Mouse (Mus musculus) CH12.LX (cell line): Measurements from ENCODE around the gene Cyp2j12. TPM values are rescaled to one million over a fixed set of nuclear protein-coding genes. Genes with fewer than 3 reads are reported as not detected.
A peak's percentile ranks its signal among the peaks of the same experiment; 100 is the strongest.
"Not testable (repeated sequence)": the region's sequence is repeated elsewhere in the genome, so short reads cannot be mapped to it uniquely, and the experiment has no call there.

Source experiments
- DNase-seq: peaks from one replicate; pipeline ENCODE4 v3.0.0-alpha.2; 2013; ENCODE audit errors: extremely low read depth
- H3K27ac ChIP-seq: 2 replicates; pipeline ENCODE4 v1.5.1; 2012; ENCODE audit warnings: low read depth, mild to moderate bottlenecking, control low read depth, moderate library complexity; ENCODE audit not compliant: insufficient read depth
- H3K27me3 ChIP-seq: replicated peaks from 2 replicates; pipeline ENCODE3; 2012; ENCODE audit warnings: inconsistent platforms
- H3K36me3 ChIP-seq, 2 experiments: replicated peaks in 1 of 2; 2 replicates each; pipeline versions ENCODE3 to v1.6.1; 2012; ENCODE audit warnings: inconsistent platforms in 1 of 2, low read length in 1 of 2, mild to moderate bottlenecking in 1 of 2, mixed read lengths in 1 of 2, moderate library complexity in 1 of 2; ENCODE audit not compliant: control insufficient read depth in 1 of 2, insufficient read depth in 1 of 2
- H3K4me1 ChIP-seq, 2 experiments: 2 replicates each; pipeline ENCODE4 v1.6.1; 2012; ENCODE audit warnings: inconsistent platforms in 1 of 2, moderate library complexity in 1 of 2; ENCODE audit not compliant: insufficient read depth in 2 of 2, control insufficient read depth in 1 of 2
- H3K4me2 ChIP-seq: 2 replicates; pipeline ENCODE4 v1.6.1; 2012; ENCODE audit warnings: low read depth, mild to moderate bottlenecking, control low read depth; ENCODE audit not compliant: poor library complexity, insufficient read depth, severe bottlenecking
- H3K4me3 ChIP-seq, 3 experiments: fragments of 150-350 bp in 1 of 3; sonication (generic) in 1 of 3; replicated peaks in 1 of 3; 2 replicates each; pipeline versions ENCODE3 to v1.5.1; 2011 to 2012; ENCODE audit warnings: low read depth in 2 of 3, low read length in 2 of 3, mild to moderate bottlenecking in 2 of 3, moderate library complexity in 2 of 3, control low read depth in 1 of 3, improper control_type of control experiment in 1 of 3, inconsistent platforms in 1 of 3, mixed read lengths in 1 of 3; ENCODE audit not compliant: poor library complexity in 1 of 3
- H3K79me2 ChIP-seq: replicated peaks from 2 replicates; pipeline ENCODE4 v1.6.1; 2012; ENCODE audit warnings: mild to moderate bottlenecking, moderate library complexity; ENCODE audit not compliant: control insufficient read depth, poor library complexity, insufficient read depth, severe bottlenecking; ENCODE audit errors: extremely low read depth
- H3K9ac ChIP-seq: 2 replicates; pipeline ENCODE4 v1.6.1; 2012; ENCODE audit warnings: low read depth, mild to moderate bottlenecking, control low read depth, moderate library complexity; ENCODE audit not compliant: insufficient read depth
- H3K9me3 ChIP-seq: replicated peaks from 2 replicates; pipeline ENCODE3; 2012; ENCODE audit warnings: low read length, inconsistent platforms, mixed read lengths
- CTCF ChIP-seq, 2 experiments: IDR thresholded peaks in 1 of 2; conservative IDR thresholded peaks in 1 of 2; 2 replicates each; pipeline ENCODE4 v1.5.1; 2011 to 2012; ENCODE audit warnings: low read depth in 2 of 2, low read length in 2 of 2, improper control_type of control experiment in 1 of 2, inconsistent platforms in 1 of 2, mild to moderate bottlenecking in 1 of 2, moderate library complexity in 1 of 2
- ELF1 ChIP-seq: IDR thresholded peaks from 2 replicates; pipeline ENCODE4 v1.6.1; 2014; ENCODE audit warnings: low read depth, mild to moderate bottlenecking, inconsistent platforms, low read length, improper control_type of control experiment
- EP300 ChIP-seq: IDR thresholded peaks from 2 replicates; pipeline ENCODE4 v1.6.1; 2011; ENCODE audit warnings: low read length, improper control_type of control experiment
- GABPA ChIP-seq: IDR thresholded peaks from 2 replicates; pipeline ENCODE4 v1.6.1; 2012; ENCODE audit warnings: low read depth, low read length, improper control_type of control experiment, inconsistent platforms; ENCODE audit not compliant: insufficient replicate concordance
- HCFC1 ChIP-seq: IDR thresholded peaks from 2 replicates; pipeline ENCODE4 v1.6.1; 2012; ENCODE audit warnings: low read depth, mild to moderate bottlenecking, inconsistent platforms, low read length, improper control_type of control experiment
- JUN ChIP-seq: IDR thresholded peaks from 2 replicates; pipeline ENCODE4 v1.6.1; 2011; ENCODE audit warnings: low read depth, mild to moderate bottlenecking, low read length, improper control_type of control experiment, moderate library complexity; ENCODE audit not compliant: insufficient read depth
- MAFK ChIP-seq: IDR thresholded peaks from 2 replicates; pipeline ENCODE4 v1.6.1; 2011; ENCODE audit warnings: low read length, improper control_type of control experiment; ENCODE audit not compliant: insufficient replicate concordance
- MAZ ChIP-seq: IDR thresholded peaks from 2 replicates; pipeline ENCODE4 v1.6.1; 2012; ENCODE audit warnings: low read depth, mild to moderate bottlenecking, inconsistent platforms, low read length, improper control_type of control experiment, moderate library complexity
- MYC ChIP-seq: IDR thresholded peaks from 2 replicates; pipeline ENCODE4 v1.6.1; 2011; ENCODE audit warnings: low read depth, mild to moderate bottlenecking, improper control_type of control experiment, low read length
- PAX5 ChIP-seq: IDR thresholded peaks from 2 replicates; pipeline ENCODE4 v1.6.1; 2012; ENCODE audit warnings: low read length, inconsistent platforms, mixed read lengths
- POLR2AphosphoS2 ChIP-seq: IDR thresholded peaks from 2 replicates; pipeline ENCODE4 v1.6.1; 2011; ENCODE audit warnings: low read depth, low read length, improper control_type of control experiment
- RAD21 ChIP-seq: IDR thresholded peaks from 2 replicates; pipeline ENCODE4 v1.6.1; 2011; ENCODE audit warnings: low read depth, mild to moderate bottlenecking, low read length, improper control_type of control experiment, moderate library complexity
- RCOR1 ChIP-seq: conservative IDR thresholded peaks from 2 replicates; pipeline ENCODE4 v1.6.1; 2012; ENCODE audit warnings: low read depth, mild to moderate bottlenecking, inconsistent platforms, low read length, improper control_type of control experiment
- TCF12 ChIP-seq: IDR thresholded peaks from 2 replicates; pipeline ENCODE4 v1.6.1; 2014; ENCODE audit warnings: low read depth, mild to moderate bottlenecking, inconsistent platforms, low read length, improper control_type of control experiment
- ZMIZ1 ChIP-seq: IDR thresholded peaks from 2 replicates; pipeline ENCODE4 v1.6.1; 2012; ENCODE audit warnings: low read depth, mild to moderate bottlenecking, inconsistent platforms, low read length, improper control_type of control experiment
- ZNF384 ChIP-seq: IDR thresholded peaks from 2 replicates; pipeline ENCODE4 v1.6.1; 2012; ENCODE audit warnings: low read depth, low read length, improper control_type of control experiment, inconsistent platforms
- dilution Hi-C: fragments of 300-500 bp; cut with MboI; formaldehyde crosslinking; loops from 2 replicates; pipeline ENCODE4 v1.14.3; 2020; ENCODE audit warnings: low sequenced_read_pairs; ENCODE audit not compliant: extremely low pct_unique_long_range_greater_than_20kb, extremely low pct_ligation_motif_present
- in situ Hi-C: fragments of 300-500 bp; cut with MboI; formaldehyde crosslinking; loops from 3 replicates; pipeline ENCODE4 v1.14.3; 2019; ENCODE audit warnings: low sequenced_read_pairs, low pct_ligation_motif_present, low pct_unique_long_range_greater_than_20kb, mixed read lengths
- polyA plus RNA-seq: library from polyadenylated mRNA; unstranded; fragments of >175 nt; gene quantifications from 2 replicates; pipeline ENCODE4 v1.2.1, GENCODE M21; 2012; ENCODE audit warnings: low read depth; ENCODE audit not compliant: insufficient read length
- total RNA-seq, 2 experiments: library from RNA; depleted of rRNA; stranded (reverse); fragments of 300-350 nt in 1 of 2; fragments of >200 nt in 1 of 2; gene quantifications; 2 replicates each; pipeline ENCODE4 v1.2.3; 2012 to 2014

Cyp2j12 gene
- total and polyA plus RNA-seq, 3 experiments = not detected

GRCm38 (mm10) chr4:96096841-96097240, 44.1 kb downstream of the Cyp2j12 start:
- H3K4me1 ChIP-seq = no peaks in the 10 kb centered on the region
- no peak overlapping the region for H3K9ac ChIP-seq
- H3K79me2 ChIP-seq = no peaks in the 10 kb centered on the region
- no peaks in the 10 kb centered on the region for H3K9me3 ChIP-seq
- H3K4me2 ChIP-seq = no peak overlapping the region
- H3K4me3 ChIP-seq = no peak overlapping the region
- H3K27me3 ChIP-seq = peaks cover 1% of the 10 kb centered on the region
- in situ Hi-C loops = no loop called here
- dilution Hi-C loops = no loop called here
- no peak for TF ChIP-seq GABPA
- H3K27ac ChIP-seq = no peak overlapping the region
- H3K36me3 ChIP-seq = no peaks in the 10 kb centered on the region
- no peak for DNase-seq

DNA sequence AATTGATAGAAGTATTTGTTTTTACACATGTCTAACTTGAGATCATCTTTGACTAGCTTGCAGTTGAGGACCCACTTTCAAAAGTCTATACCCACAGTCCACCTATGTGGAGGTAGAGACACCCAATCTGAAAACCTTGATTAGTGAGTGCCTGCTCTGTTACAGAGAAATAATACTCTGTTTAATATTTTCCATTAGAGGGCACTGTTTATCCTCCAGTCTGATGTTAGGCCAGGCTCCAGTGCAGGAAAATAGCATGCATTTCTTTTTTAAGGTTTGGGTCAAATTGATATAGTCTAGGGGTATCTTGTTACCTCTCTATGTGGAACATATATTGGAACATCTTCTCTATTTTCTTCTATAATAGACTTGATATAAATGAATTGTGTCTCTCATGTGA, 49.1 kb downstream of the Cyp2j12 start:
- H3K36me3 ChIP-seq = no peaks in the 10 kb centered on the region
- dilution Hi-C loops (no loop called here), in situ Hi-C loops (no loop called here)
- no peak overlapping the region for H3K9ac ChIP-seq
- no peaks in the 10 kb centered on the region for H3K9me3 ChIP-seq
- H3K4me2 ChIP-seq = no peak overlapping the region
- H3K27me3 ChIP-seq = peaks cover 2% of the 10 kb centered on the region
- no peak overlapping the region for H3K27ac ChIP-seq
- peak in 1 of 2 experiments; percentile 11; a peak in 1 of 4 replicates for TF ChIP-seq CTCF (conservative IDR thresholded peaks at IDR 0.05 in 1 of 2, IDR thresholded peaks at IDR 0.05 in 1 of 2; ENCODE audit: low read depth in 2 of 2, low read length in 2 of 2)
- no peak for TF ChIP-seq RCOR1
- peak; percentile 24 for TF ChIP-seq RAD21
- no peaks in the 10 kb centered on the region for H3K79me2 ChIP-seq
- H3K4me3 ChIP-seq = no peak overlapping the region
- no peaks in the 10 kb centered on the region for H3K4me1 ChIP-seq
- no peak for DNase-seq

GRCm38 (mm10) chr4:96089356-96090048, 51.5 kb downstream of the Cyp2j12 start:
- H3K4me2 ChIP-seq, H3K79me2 ChIP-seq, dilution Hi-C loops, H3K9ac ChIP-seq, H3K9me3 ChIP-seq, DNase-seq, H3K4me3 ChIP-seq, H3K4me1 ChIP-seq, in situ Hi-C loops, H3K36me3 ChIP-seq, H3K27ac ChIP-seq, H3K27me3 ChIP-seq: not testable (repeated sequence)

- no peak for DNase-seq
- Histone ChIP-seq H3K4me2 (no peak overlapping the region), H3K4me3 (no peak overlapping the region), H3K36me3 (no peaks in the 10 kb centered on the region), H3K9ac (no peak overlapping the region), H3K9me3 (no peaks in the 10 kb centered on the region), H3K4me1 (no peaks in the 10 kb centered on the region), H3K27ac (no peak overlapping the region), H3K27me3 (peaks cover 12% of the 10 kb centered on the region), H3K79me2 (no peaks in the 10 kb centered on the region)
- TF ChIP-seq MYC (no peak), EP300 (no peak), TCF12 (no peak), HCFC1 (no peak), ZMIZ1 (no peak), MAZ (no peak), POLR2AphosphoS2 (no peak), RCOR1 (no peak), ELF1 (no peak), MAFK (no peak), JUN (no peak), ZNF384 (no peak), PAX5 (no peak)
- dilution Hi-C loops = no loop called here
- in situ Hi-C loops = no loop called here
Measured at GRCm38 (mm10) chr4:96078308-96078707, 62.6 kb downstream of the Cyp2j12 start.
